Mouse (Mus musculus): ENCODE results near the gene Enc1.

GRCm38 (mm10) chr13:97245157-97245556 lies 4.3 kb downstream of the Enc1 start:
- no peak for TF ChIP-seq TAL1 (IDR thresholded peaks at IDR 0.05; ENCODE audit: low read length)
- TF ChIP-seq GATA1 (IDR thresholded peaks at IDR 0.05; ENCODE audit: low read length): no peak
